Mouse (Mus musculus): ENCODE results near the gene Nat8f4. TPM values are rescaled to one million over a fixed set of nuclear protein-coding genes. Genes with fewer than 3 reads are reported as not detected.
"Not testable (repeated sequence)": the region's sequence is repeated elsewhere in the genome, so short reads cannot be mapped to it uniquely, and the experiment has no call there.

Nat8f4 gene
- polyA plus RNA-seq, 1 experiment from 2014 or later, result 6.0 TPM

- 90% methylated on average over 2 of the region's 2 CpGs for WGBS
- Histone ChIP-seq H3K27me3 (no peaks in the 10 kb centered on the region), H3K36me3 (no peaks in the 10 kb centered on the region), H3K9ac (no peak overlapping the region), H3K27ac (no peak overlapping the region), H3K4me2 (replicated peaks) (no peak overlapping the region), H3K4me1 (no peaks in the 10 kb centered on the region), H3K9me3 (replicated peaks) (peaks cover 17% of the 10 kb centered on the region), H3K4me3 (no peak overlapping the region)
- ATAC-seq (ENCODE audit: low FRiP score), result no peak
Observed at GRCm38 (mm10) chr6:85888961-85889360, 15.7 kb downstream of the Nat8f4 start.

GRCm38 (mm10) chr6:85884311-85884710 lies 20.4 kb downstream of the Nat8f4 start:
- WGBS, result 86% methylated on average over 1 of the region's 1 CpGs
- ATAC-seq (ENCODE audit: low FRiP score), result no peak
- no peaks in the 10 kb centered on the region for H3K36me3 ChIP-seq
- H3K27me3 ChIP-seq, result no peaks in the 10 kb centered on the region
- H3K4me2 ChIP-seq (replicated peaks), result no peak overlapping the region
- no peak overlapping the region for H3K4me3 ChIP-seq
- no peak overlapping the region for H3K27ac ChIP-seq
- H3K9ac ChIP-seq, result no peak overlapping the region
- H3K4me1 ChIP-seq, result no peaks in the 10 kb centered on the region
- H3K9me3 ChIP-seq (replicated peaks), result peaks cover 19% of the 10 kb centered on the region

GRCm38 (mm10) chr6:85883246-85883645 lies 21.4 kb downstream of the Nat8f4 start:
- not testable (repeated sequence) for ATAC-seq (ENCODE audit: low FRiP score); H3K36me3 ChIP-seq; H3K9ac ChIP-seq; H3K4me2 ChIP-seq (replicated peaks); H3K4me3 ChIP-seq; H3K4me1 ChIP-seq; H3K27me3 ChIP-seq; H3K27ac ChIP-seq
- 96% methylated on average over 9 of the region's 9 CpGs for WGBS
- peaks cover 19% of the 10 kb centered on the region for H3K9me3 ChIP-seq (replicated peaks)

GRCm38 (mm10) chr6:85869006-85869405 lies 35.7 kb downstream of the Nat8f4 start, which contains the start of gene Nat8f2:
Gene Nat8f2 (minus strand): TSS chr6:85869158.
- 88% methylated on average over 5 of the region's 5 CpGs for WGBS
- not testable (repeated sequence) for H3K4me2 ChIP-seq (replicated peaks); H3K27ac ChIP-seq; H3K4me3 ChIP-seq; ATAC-seq (ENCODE audit: low FRiP score); H3K4me1 ChIP-seq; H3K36me3 ChIP-seq; H3K9me3 ChIP-seq (replicated peaks); H3K27me3 ChIP-seq; H3K9ac ChIP-seq

GRCm38 (mm10) chr6:85867726-85868690 lies 36.7 kb downstream of the Nat8f4 start:
- Histone ChIP-seq H3K4me3 (no peak overlapping the region), H3K36me3 (no peaks in the 10 kb centered on the region), H3K9me3 (replicated peaks) (no peaks in the 10 kb centered on the region), H3K9ac (no peak overlapping the region), H3K27me3 (no peaks in the 10 kb centered on the region), H3K4me1 (no peaks in the 10 kb centered on the region), H3K27ac (no peak overlapping the region), H3K4me2 (replicated peaks) (no peak overlapping the region)
- ATAC-seq (ENCODE audit: low FRiP score), result no peak
- 75% methylated on average over 8 of the region's 8 CpGs for WGBS

GRCm38 (mm10) chr6:85866995-85867394 lies 37.7 kb downstream of the Nat8f4 start:
- H3K27ac ChIP-seq; ATAC-seq (ENCODE audit: low FRiP score); H3K9me3 ChIP-seq (replicated peaks); H3K4me1 ChIP-seq; H3K27me3 ChIP-seq; H3K9ac ChIP-seq; H3K4me3 ChIP-seq; H3K4me2 ChIP-seq (replicated peaks); H3K36me3 ChIP-seq: not testable (repeated sequence)
- 90% methylated on average over 1 of the region's 1 CpGs for WGBS

GRCm38 (mm10) chr6:85866166-85866565 lies 38.5 kb downstream of the Nat8f4 start:
- not testable (repeated sequence) for H3K4me1 ChIP-seq; H3K9me3 ChIP-seq (replicated peaks); H3K36me3 ChIP-seq; H3K9ac ChIP-seq; H3K27me3 ChIP-seq; H3K4me3 ChIP-seq; ATAC-seq (ENCODE audit: low FRiP score); H3K27ac ChIP-seq; H3K4me2 ChIP-seq (replicated peaks)
- 90% methylated on average over 3 of the region's 3 CpGs for WGBS

- not testable (repeated sequence) for H3K9me3 ChIP-seq (replicated peaks); H3K4me1 ChIP-seq; H3K27ac ChIP-seq; ATAC-seq (ENCODE audit: low FRiP score); H3K36me3 ChIP-seq; H3K27me3 ChIP-seq; H3K9ac ChIP-seq; H3K4me2 ChIP-seq (replicated peaks); H3K4me3 ChIP-seq
- WGBS, result 77% methylated on average over 5 of the region's 7 CpGs
Observed at GRCm38 (mm10) chr6:85864900-85865639, 39.6 kb downstream of the Nat8f4 start.

- no peak for ATAC-seq (ENCODE audit: low FRiP score)
- Histone ChIP-seq H3K4me1 (no peaks in the 10 kb centered on the region), H3K27ac (no peak overlapping the region), H3K9ac (no peak overlapping the region), H3K4me3 (no peak overlapping the region), H3K4me2 (replicated peaks) (no peak overlapping the region), H3K9me3 (replicated peaks) (no peaks in the 10 kb centered on the region), H3K27me3 (no peaks in the 10 kb centered on the region), H3K36me3 (no peaks in the 10 kb centered on the region)
- WGBS, result 90% methylated on average over 2 of the region's 2 CpGs
Observed at GRCm38 (mm10) chr6:85863840-85864239, 40.8 kb downstream of the Nat8f4 start.

GRCm38 (mm10) chr6:85863136-85863535 lies 41.5 kb downstream of the Nat8f4 start:
- no peaks in the 10 kb centered on the region for H3K9me3 ChIP-seq (replicated peaks)
- no peak overlapping the region for H3K9ac ChIP-seq
- WGBS, result 89% methylated on average over 2 of the region's 2 CpGs
- no peaks in the 10 kb centered on the region for H3K27me3 ChIP-seq
- H3K27ac ChIP-seq, result no peak overlapping the region
- H3K4me2 ChIP-seq (replicated peaks), result no peak overlapping the region
- no peak for ATAC-seq (ENCODE audit: low FRiP score)
- no peaks in the 10 kb centered on the region for H3K36me3 ChIP-seq
- no peak overlapping the region for H3K4me3 ChIP-seq
- H3K4me1 ChIP-seq, result no peaks in the 10 kb centered on the region

GRCm38 (mm10) chr6:85862565-85862964 lies 42.1 kb downstream of the Nat8f4 start:
- Histone ChIP-seq H3K9me3 (replicated peaks) (no peaks in the 10 kb centered on the region), H3K36me3 (no peaks in the 10 kb centered on the region), H3K4me2 (replicated peaks) (no peak overlapping the region), H3K27me3 (no peaks in the 10 kb centered on the region), H3K4me3 (no peak overlapping the region), H3K27ac (no peak overlapping the region), H3K4me1 (no peaks in the 10 kb centered on the region), H3K9ac (no peak overlapping the region)
- WGBS, result 81% methylated on average over 3 of the region's 3 CpGs
- no peak for ATAC-seq (ENCODE audit: low FRiP score)

GRCm38 (mm10) chr6:85861247-85861646 lies 43.4 kb downstream of the Nat8f4 start:
- H3K4me2 ChIP-seq (replicated peaks), result no peak overlapping the region
- H3K9me3 ChIP-seq (replicated peaks), result no peaks in the 10 kb centered on the region
- no peaks in the 10 kb centered on the region for H3K4me1 ChIP-seq
- no peak for ATAC-seq (ENCODE audit: low FRiP score)
- H3K9ac ChIP-seq, result no peak overlapping the region
- H3K4me3 ChIP-seq, result no peak overlapping the region
- H3K27ac ChIP-seq, result no peak overlapping the region
- no peaks in the 10 kb centered on the region for H3K27me3 ChIP-seq
- WGBS, result 82% methylated on average over 3 of the region's 3 CpGs
- no peaks in the 10 kb centered on the region for H3K36me3 ChIP-seq

Measured in hindbrain, embryonic 12.5 days (tissue).